Mouse (Mus musculus): Measurements from ENCODE around the gene Fut2.

GRCm38 (mm10) chr7:45685811-45686210, 19.6 kb upstream of the Fut2 start:
- TF ChIP-seq CTCF (IDR thresholded peaks at IDR 0.05) (no peak), EP300 (IDR thresholded peaks at IDR 0.05) (no peak)
